Mouse (Mus musculus) embryonic fibroblast, embryonic 13.5 days (primary cell): ENCODE results near the gene Gli1. TPM values are rescaled to one million over a fixed set of nuclear protein-coding genes. Genes with fewer than 3 reads are reported as not detected.
"Not testable (repeated sequence)": the region's sequence is repeated elsewhere in the genome, so short reads cannot be mapped to it uniquely, and the experiment has no call there.

Experiments
- H3K27ac ChIP-seq: 2 replicates; pipeline ENCODE4 v1.5.1; 2012; ENCODE audit warnings: low read length, control low read depth, inconsistent platforms; ENCODE audit not compliant: insufficient read depth
- H3K4me1 ChIP-seq: 2 replicates; pipeline ENCODE4 v1.6.1; 2011; ENCODE audit warnings: low read length; ENCODE audit not compliant: control insufficient read depth, insufficient read depth
- H3K4me3 ChIP-seq: 2 replicates; pipeline ENCODE4 v1.5.1; 2011; ENCODE audit warnings: mild to moderate bottlenecking, control low read depth, low read length; ENCODE audit not compliant: insufficient read depth
- CTCF ChIP-seq: IDR thresholded peaks from 2 replicates; pipeline ENCODE4 v1.5.1; 2011; ENCODE audit warnings: mild to moderate bottlenecking, control low read depth, low read length, moderate library complexity, borderline replicate concordance; ENCODE audit not compliant: insufficient read depth
- POLR2A ChIP-seq: IDR thresholded peaks from 2 replicates; pipeline ENCODE4 v1.6.1; 2011; ENCODE audit warnings: low read depth, mild to moderate bottlenecking, control low read depth, low read length, moderate library complexity
- polyA plus RNA-seq: library from polyadenylated mRNA; stranded (reverse); fragments of >200 nt; gene quantifications from 2 replicates; pipeline ENCODE4 v1.2.4, GENCODE M21; 2011; ENCODE audit warnings: low read depth; ENCODE audit not compliant: missing spikeins, insufficient read length

The Gli1 gene
- polyA plus RNA-seq, 1 experiment, result 0.84 TPM

DNA sequence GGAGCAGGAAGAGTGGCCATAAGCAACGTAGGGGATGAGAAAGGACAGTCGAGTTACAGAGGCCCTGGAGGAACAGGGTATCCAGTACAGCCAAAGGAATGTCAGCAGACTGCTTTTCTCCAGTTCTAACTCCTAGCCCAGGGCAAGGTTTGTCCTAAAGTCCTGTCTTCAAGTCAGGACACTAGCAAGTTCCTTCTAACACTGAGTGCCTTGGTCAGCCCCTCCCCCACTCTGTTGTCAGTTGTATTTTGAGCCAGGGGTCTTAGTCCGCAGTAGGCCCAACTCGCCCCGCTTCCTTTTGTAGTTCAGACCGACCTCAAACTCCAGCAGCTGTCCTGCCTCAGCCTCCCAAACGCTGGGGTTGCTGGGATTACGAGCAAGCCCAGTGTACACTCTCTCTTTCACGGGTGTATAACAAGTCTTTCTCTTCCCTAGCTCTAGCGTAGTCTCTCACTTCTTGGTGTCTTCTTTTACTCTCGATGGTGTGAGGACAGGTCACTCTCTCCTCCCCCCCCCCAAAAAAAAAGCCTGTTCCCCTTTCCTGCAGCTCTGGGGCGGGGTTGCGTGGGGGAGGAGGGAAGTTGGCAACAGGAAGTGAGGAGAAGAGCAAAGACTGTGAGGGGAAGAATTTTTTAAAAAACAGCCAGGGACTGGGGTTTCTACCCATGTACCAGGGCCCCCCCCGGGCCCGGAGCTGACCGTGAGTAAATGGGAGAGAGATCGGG is 18.5 kb downstream of the Gli1 start:
- Histone ChIP-seq H3K27ac (no peak overlapping the region), H3K4me1 (no peaks in the 10 kb centered on the region), H3K4me3 (no peak overlapping the region)
- no peak for TF ChIP-seq POLR2A
- no peak for TF ChIP-seq CTCF

DNA sequence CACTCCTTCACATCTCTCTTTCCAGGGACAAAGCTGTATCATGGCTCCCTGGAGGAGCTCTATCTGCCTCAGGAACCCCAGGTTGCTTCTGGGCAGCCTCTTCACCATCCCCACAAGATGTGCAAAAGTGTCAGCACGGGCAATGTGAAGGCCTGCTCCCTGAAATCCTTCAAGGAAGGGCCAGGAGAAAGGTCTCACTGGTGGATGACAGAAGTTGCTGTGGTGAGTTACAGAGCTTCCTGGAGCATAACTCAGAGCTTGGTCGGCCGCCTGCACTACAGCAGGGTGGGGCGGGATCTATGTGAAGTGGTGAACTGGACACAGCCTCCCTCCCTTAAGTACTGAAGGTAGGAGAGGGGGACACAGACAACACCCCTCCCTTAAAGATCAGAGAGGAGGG is 19.1 kb downstream of the Gli1 start:
- TF ChIP-seq CTCF (no peak), POLR2A (no peak)
- no peak overlapping the region for H3K27ac ChIP-seq
- H3K4me3 ChIP-seq, result no peak overlapping the region
- H3K4me1 ChIP-seq, result no peaks in the 10 kb centered on the region

DNA sequence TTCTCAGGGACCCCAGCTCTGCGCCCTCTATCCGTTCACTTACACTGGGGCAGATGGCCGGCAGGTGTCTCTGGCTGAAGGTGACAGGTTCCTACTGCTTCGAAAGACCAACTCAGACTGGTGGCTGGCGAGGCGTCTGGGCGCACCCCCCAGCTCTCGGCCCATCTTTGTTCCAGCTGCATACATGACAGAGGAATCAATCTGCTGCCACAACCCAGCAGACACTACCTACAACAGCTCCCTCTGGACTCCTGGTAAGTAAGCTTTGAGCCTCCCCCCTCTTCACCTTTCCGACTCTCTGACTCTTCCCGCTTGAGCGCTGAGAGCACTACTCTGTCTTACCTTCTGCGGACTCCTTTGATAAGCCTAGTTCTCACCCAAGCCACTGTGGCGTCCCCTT is 19.6 kb downstream of the Gli1 start:
- H3K27ac ChIP-seq, result no peak overlapping the region
- no peaks in the 10 kb centered on the region for H3K4me1 ChIP-seq
- no peak for TF ChIP-seq CTCF
- H3K4me3 ChIP-seq, result no peak overlapping the region

DNA sequence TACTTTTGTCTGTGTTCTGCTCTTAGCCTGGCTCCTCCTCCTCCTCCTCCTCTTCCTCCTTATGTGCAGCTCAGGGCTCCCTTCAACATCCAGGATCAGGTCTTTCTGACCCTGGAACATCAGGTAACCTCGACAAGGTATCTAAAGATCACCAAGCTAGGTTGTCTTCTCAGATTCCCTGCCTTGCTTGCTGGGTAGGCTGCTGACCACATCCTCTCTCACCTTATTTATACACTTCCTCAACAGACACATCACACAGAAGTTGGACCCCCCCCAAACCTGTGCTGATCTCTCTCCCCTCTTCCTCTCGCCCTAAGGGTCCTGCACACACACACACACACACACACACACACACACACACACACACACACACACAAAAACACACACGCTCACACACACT is 20.2 kb downstream of the Gli1 start, which contains the start of gene Arhgap9:
TSS of gene Arhgap9 (plus strand) at position 344 of the 400 bp plus-strand sequence.
- Histone ChIP-seq H3K4me1 (no peaks in the 10 kb centered on the region), H3K27ac (no peak within 1 kb of the TSS), H3K4me3 (no peak within 1 kb of the TSS)
- TF ChIP-seq POLR2A (no peak), CTCF (no peak)

DNA sequence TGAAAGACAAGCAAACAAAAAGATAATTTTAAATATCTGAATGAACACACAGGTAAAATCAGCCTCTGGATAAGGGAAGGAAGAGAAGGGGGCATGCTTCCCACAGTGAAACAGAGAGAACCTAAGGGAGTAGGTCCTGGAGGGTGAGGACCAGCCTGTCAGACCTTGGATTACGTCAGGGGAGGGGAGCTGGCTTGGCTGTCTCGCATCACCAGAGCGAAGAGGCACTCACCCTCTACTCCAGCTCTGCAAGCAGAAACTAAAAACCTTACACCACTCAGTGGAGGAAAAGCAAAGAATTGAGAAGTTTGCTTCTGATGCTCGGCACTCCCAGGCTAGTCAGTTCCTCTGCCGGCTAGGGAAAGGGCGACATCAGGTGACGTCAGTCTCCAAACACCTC is 21.8 kb downstream of the Gli1 start:
- H3K27ac ChIP-seq, result no peak overlapping the region
- no peak overlapping the region for H3K4me3 ChIP-seq
- no peaks in the 10 kb centered on the region for H3K4me1 ChIP-seq
- TF ChIP-seq CTCF, result no peak
- no peak for TF ChIP-seq POLR2A

DNA sequence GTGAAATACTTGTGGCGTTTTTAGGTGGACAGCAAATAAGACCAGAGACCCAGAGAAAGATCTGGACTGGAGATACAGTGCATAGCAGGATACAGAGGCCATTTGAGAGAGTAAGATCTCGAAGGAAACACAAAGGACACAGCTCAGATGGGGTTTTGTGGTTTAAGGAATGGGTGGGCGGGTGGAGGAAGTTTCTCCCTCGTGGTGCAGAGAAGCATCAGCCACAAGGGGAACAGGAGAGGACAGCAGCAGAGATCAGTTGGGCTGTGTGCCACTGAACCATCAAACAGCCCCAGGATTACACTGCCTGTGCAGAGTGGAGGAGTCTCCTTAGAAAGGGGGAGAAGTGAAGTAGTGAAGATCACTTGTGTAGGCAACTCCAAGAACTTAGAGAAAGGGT is 23.8 kb downstream of the Gli1 start:
- Histone ChIP-seq H3K4me3 (no peak overlapping the region), H3K4me1 (no peaks in the 10 kb centered on the region), H3K27ac (no peak overlapping the region)
- TF ChIP-seq POLR2A, result no peak
- TF ChIP-seq CTCF, result no peak

DNA sequence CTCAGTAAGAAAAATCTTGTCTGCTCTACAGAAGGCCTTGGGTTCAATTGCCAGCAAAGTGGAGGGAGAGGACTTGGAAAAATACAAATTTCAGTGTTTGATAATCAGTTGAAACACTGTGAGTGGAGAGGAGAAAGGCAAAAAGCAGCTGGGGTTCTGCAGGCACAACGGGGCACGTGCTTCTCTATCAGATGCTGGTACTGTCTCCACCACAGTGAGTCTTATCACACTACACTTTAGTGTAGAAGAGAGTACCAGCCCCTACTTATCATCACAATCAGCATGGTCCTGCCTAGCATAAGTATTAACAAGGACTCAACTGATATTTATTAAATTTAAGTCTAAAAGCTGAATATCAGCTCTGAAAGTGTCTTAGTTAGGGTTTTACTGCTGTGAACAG is 24.5 kb downstream of the Gli1 start:
- Histone ChIP-seq H3K4me1 (no peaks in the 10 kb centered on the region), H3K4me3 (no peak overlapping the region), H3K27ac (no peak overlapping the region)
- TF ChIP-seq CTCF (no peak), POLR2A (no peak)

DNA sequence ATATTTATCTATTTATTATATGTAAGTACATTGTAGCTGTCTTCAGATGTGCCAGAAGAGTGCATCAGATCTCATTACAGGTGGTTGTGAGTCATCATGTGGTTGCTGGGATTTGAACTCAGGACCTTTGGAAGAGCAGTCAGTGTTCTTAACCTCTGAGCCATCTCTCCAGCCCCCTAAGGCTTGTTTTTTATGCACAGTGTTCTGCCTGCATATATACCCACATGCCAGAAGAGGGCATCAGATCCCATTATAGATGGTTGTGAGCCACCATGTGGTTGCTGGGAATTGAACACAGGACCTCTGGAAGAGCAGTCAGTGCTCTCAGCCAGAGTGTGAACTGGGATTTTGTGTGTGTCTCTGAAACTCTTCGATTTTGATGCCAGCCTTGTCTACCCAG is 26.8 kb downstream of the Gli1 start:
- not testable (repeated sequence) for H3K27ac ChIP-seq, H3K4me1 ChIP-seq, H3K4me3 ChIP-seq

DNA sequence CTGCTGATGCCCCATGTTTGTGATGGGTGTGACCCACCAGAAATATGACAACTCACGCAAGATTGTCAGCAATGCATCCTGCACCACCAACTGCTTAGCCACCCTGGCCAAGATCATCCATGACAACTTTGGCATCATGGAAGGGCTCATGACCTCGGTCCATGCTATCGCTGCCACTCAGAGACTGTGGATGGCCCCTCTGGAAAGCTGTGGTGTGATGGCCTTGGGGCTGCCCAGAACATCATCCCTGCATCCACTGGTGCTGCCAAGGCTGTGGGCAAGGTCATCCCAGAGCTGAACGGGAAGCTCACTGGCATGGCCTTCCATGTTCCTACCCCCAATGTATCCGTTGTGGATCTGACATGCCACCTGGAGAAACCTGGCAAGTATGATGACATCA is 28.3 kb downstream of the Gli1 start:
- H3K27ac ChIP-seq, H3K4me1 ChIP-seq, H3K4me3 ChIP-seq: not testable (repeated sequence)

DNA sequence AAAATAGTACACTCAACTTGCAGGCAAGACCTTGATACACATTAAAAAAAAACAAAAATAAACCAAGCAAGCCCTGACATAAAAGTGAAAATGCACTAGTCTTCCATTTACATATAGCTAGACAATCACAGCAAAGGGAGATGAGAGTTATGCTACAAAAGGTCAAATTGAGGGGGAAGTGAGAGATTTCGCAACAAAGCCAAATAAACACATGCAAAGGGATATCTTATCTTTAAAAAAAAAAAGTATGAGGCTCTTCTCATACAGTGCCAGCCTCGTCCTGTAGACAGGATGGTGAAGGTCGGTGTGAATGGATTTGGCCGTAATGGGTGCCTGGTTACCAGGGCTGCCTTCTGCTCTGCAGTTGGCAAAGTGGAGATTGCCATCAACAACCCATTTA is 28.9 kb downstream of the Gli1 start:
- Histone ChIP-seq H3K4me3 (no peak overlapping the region), H3K4me1 (no peaks in the 10 kb centered on the region), H3K27ac (no peak overlapping the region)
- TF ChIP-seq CTCF (no peak), POLR2A (no peak)

DNA sequence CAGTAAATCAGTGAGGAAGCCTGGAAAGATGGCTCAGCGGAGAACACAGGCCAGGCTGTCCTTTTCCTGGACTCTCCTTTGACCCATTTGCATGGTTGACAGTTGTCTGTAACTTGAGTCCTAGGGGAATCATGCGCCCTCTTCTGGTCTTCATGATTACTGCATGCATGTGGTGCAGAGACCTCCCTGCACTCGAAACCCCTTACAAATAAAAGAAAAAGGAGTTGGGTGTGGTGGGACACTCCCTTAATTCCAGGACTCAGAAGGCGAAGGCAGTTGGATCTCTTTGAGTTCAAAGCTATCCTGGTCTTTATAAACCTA is 29.5 kb downstream of the Gli1 start:
- H3K27ac ChIP-seq, result peak overlapping the region; percentile 74
- TF ChIP-seq POLR2A, result peak; percentile 55; the same call in 1 of the 2 replicates
- peak; percentile 22; the same call in 1 of the 2 replicates for TF ChIP-seq CTCF
- H3K4me3 ChIP-seq, result peak overlapping the region; percentile 75
- H3K4me1 ChIP-seq, result no peaks in the 10 kb centered on the region
